Comparison of ENCODE assay signal across 9 mouse cellular contexts in genomic region chr3:79440976-79441491, GRCm38 (mm10).
DNase-seq lines count a peak whose midpoint lies in the region; ATAC-seq and TF ChIP-seq lines count a peak whose summit lies in the region.
"Had no signal": no experiment of that assay in that cellular context is flagged by ENCODE, and none has a peak within 500 bp of the region (broad histone marks: within the 10 kb centered on the region; RNA-seq: fewer than 3 reads in every experiment).

No protein-coding gene starts in this region.

- H3K36me3 ChIP-seq in hindbrain, embryonic 13.5 days: no peaks in the 10 kb centered on the region
- H3K36me3 ChIP-seq in hindbrain, embryonic 10.5 days: no peaks in the 10 kb centered on the region

- no peaks in the 10 kb centered on the region for H3K9me3 ChIP-seq in hindbrain, embryonic 13.5 days
- 0 out of 2 replicates have a peak, but pooled peaks cover 2% of the 10 kb centered on the region for H3K9me3 ChIP-seq in hindbrain, embryonic 10.5 days

- TF ChIP-seq POLR2A in cerebellum, adult 2 months (IDR thresholded peaks at IDR 0.05; ENCODE audit: borderline replicate concordance, insufficient read depth, low read length): no peak

- TF ChIP-seq CTCF in cerebellum, adult 2 months (IDR thresholded peaks at IDR 0.05; ENCODE audit: borderline replicate concordance, insufficient read depth, low read depth, low read length): no peak

- H3K4me1 ChIP-seq in hindbrain, embryonic 13.5 days (replicated peaks): peaks cover 9% of the 10 kb centered on the region
- 0 out of 2 replicates have a peak, but pooled peaks cover 4% of the 10 kb centered on the region for H3K4me1 ChIP-seq in hindbrain, embryonic 10.5 days (replicated peaks)
- peaks cover 8% of the 10 kb centered on the region; the same call in 1 of the 2 replicates for H3K4me1 ChIP-seq in cerebellum, adult 2 months (ENCODE audit: control insufficient read depth, insufficient read depth, low read length)

- peak overlapping the region; percentile 49 for H3K27ac ChIP-seq in hindbrain, embryonic 13.5 days
- H3K27ac ChIP-seq in hindbrain, embryonic 10.5 days: no peak overlapping the region
- peak overlapping the region; percentile 10 for H3K27ac ChIP-seq in cerebellum, adult 2 months (ENCODE audit: insufficient read depth, low read length)
- H3K27ac ChIP-seq: macrophage had no signal

- no peak overlapping the region for H3K9ac ChIP-seq in hindbrain, embryonic 13.5 days

- peak; percentile 78 for ATAC-seq in hindbrain, embryonic 13.5 days (ENCODE audit: low FRiP score)

- H3K27me3 ChIP-seq in hindbrain, embryonic 13.5 days: no peaks in the 10 kb centered on the region
- H3K27me3 ChIP-seq in hindbrain, embryonic 10.5 days (ENCODE audit: insufficient read depth, poor library complexity, severe bottlenecking): no peaks in the 10 kb centered on the region
- no peaks in the 10 kb centered on the region for H3K27me3 ChIP-seq in cerebellum, adult 2 months (ENCODE audit: control insufficient read depth, insufficient read depth, low read length)

- no peak overlapping the region for H3K4me2 ChIP-seq in hindbrain, embryonic 13.5 days

- 60% methylated on average over 12 of the region's 12 CpGs for WGBS in hindbrain, embryonic 13.5 days
- 83% methylated on average over 12 of the region's 12 CpGs for WGBS in hindbrain, embryonic 10.5 days
- WGBS in cerebellum, adult 2 months: 2% methylated on average over 12 of the region's 12 CpGs

- H3K4me3 ChIP-seq in hindbrain, embryonic 13.5 days: no peak overlapping the region
- no peak overlapping the region for H3K4me3 ChIP-seq in hindbrain, embryonic 10.5 days
- peak overlapping the region; percentile 31 for H3K4me3 ChIP-seq in cerebellum, adult 2 months (replicated peaks; ENCODE audit: insufficient read depth, low read depth, low read length)

- DNase-seq in hindbrain, embryonic 10.5 days (ENCODE audit: low spot score): no peak
- DNase-seq in cerebellum, adult 2 months: peak; percentile 83 to 89
- DNase-seq in layer of hippocampus, adult 18-20 months (ENCODE audit: low spot score in 2 of 2): peak; percentile 86 to 93
- peak; percentile 27 to 54 for DNase-seq in lung, postnatal 4 days
- DNase-seq in testis, postnatal 14 days (ENCODE audit: low spot score): no peak
- DNase-seq in testis, postnatal 10 days (ENCODE audit: low spot score): no peak
- DNase-seq in adrenal gland, adult 8-10 months: no peak

Comparison
In these comparisons a context has a peak if more than half of its experiments do, and no peak if none do; other contexts are left out.
1. DNase-seq: peak in cerebellum, adult 2 months (2 of 2), layer of hippocampus, adult 18-20 months (2 of 2) and lung, postnatal 4 days (2 of 2); none in hindbrain, embryonic 10.5 days (single experiment), testis, postnatal 14 days (single experiment), testis, postnatal 10 days (single experiment) and adrenal gland, adult 8-10 months (single experiment).